Mouse (Mus musculus): ENCODE data around the gene Uts2b.

DNA sequence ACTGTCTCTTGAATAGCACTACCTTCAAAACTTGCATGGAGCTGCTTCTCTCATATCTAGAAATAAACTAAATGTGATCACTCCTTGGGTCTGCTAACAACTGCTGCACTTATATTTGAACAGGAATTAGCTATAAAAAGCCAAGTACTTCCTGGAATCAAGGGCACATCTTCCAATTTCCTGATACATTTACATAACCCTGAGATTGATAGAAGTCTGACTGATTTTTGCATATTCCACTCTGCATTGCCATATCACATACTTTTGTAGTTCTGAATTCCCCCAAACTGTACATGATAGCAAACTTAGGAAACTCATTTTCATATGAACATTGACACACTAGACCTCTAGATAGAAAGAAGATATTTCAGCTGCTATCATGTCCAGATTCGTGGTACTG is 21.7 kb downstream of the Uts2b start:
- TF ChIP-seq POLR2A (IDR thresholded peaks at IDR 0.05; ENCODE audit: borderline replicate concordance, control insufficient read depth, low read depth, low read length) (no peak), CTCF (IDR thresholded peaks at IDR 0.05; ENCODE audit: control insufficient read depth, insufficient read depth, low read length) (no peak)
